Mouse (Mus musculus) spleen, adult 18-20 months (tissue): ENCODE data around the gene Lgals12.

Source experiments
- DNase-seq, 2 experiments: peaks; one replicate each; pipeline ENCODE4 v3.0.0; 2022; ENCODE audit warnings: mixed read lengths in 2 of 2

The Lgals12 gene

DNA sequence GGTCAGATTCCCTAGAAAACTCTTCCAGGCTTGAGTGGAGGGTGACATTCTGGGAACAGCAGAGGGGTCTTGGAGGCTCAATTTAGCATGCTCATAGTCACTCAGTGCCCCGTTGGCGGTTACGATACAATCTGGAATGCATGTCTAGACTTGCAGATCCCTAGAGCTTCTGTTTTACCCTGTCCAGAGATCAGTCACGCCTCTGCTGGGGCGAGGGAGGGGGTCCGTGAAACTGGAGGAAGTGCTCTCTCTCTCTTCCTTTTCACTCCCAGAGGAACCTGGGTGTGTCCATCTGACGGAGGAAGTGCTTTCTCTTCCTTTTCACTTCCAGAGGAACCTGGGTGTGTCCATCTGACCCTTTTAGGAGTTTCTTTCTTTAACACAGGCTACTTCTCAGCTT is 23.9 kb downstream of the Lgals12 start:
- DNase-seq: no peak

DNA sequence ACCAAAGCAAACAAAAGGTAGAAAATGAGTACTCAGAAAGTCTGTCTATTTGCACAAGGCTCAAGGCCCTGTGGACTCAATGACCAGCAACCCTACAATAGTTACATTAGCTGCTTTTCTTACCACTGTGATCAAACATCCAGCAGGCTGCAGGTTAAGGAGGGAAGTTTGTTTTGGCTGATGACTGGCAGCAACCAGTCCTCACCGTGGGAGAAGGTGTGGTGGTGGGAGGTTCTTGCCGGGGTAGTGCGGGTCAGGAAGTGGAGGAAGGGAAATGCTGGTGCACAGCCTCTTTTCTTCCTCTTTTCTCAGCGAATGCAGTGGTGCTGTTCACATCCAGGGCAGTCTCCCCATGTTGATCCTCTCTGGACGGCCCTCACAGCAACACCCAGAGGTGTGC is 26.0 kb downstream of the Lgals12 start:
- DNase-seq: no peak

DNA sequence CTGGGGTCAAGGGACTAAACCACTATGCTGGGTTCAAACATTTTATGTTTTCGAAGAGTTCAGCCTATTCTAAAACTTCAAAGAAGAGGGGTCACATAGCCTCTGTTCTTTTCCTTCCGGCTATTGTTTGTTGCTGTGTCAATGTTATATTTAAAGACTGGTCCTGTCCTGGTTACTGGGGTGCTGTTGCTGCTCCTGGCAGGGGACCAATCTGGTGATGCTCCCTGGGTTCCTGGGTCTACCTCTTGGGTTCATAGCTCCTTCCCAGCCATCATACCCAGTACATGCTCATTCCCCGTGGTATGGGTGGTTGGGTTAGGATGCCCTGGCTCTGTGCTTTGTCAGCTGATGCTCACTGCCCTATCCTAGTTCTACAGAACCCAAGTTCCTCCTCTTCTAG is 29.3 kb downstream of the Lgals12 start:
- DNase-seq: no peak

DNA sequence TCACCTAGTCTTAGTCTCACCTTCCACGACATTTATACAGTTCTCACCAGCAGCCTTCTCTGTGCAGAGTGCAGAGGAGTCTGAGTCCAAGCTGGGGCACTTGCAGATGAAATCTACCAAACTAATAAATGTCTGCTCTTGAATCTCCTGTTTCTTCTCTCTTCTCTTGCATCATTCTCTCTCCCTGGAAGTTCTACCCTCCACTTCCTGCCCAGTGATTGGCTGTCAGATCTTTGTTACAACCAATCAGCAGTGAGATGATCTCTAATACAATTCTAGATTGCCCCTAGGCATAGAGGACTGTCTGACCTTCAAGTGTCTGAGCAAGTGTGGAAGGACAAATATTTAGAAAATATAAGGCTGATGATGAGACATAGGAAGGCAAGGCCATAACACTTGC is 30.8 kb downstream of the Lgals12 start:
- no peak for DNase-seq

DNA sequence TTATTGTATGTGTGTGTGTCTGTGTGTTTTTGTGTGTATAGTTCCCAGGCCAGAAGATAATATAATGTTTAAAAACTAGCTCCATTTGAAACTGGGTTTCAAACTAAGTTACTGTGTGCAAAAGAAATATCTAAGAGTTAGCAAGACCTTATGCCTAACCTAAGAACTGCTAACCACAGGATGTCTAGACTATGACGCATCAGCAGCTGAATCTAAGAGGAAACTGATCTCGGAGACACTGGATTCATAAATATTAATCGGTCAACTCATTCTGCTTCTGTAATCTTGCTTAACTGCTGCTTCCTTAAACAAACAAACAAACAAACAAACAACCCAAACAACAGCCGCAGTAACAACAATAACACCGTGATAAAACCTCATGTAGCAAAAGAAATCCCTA is 37.3 kb downstream of the Lgals12 start:
- DNase-seq: no peak

DNA sequence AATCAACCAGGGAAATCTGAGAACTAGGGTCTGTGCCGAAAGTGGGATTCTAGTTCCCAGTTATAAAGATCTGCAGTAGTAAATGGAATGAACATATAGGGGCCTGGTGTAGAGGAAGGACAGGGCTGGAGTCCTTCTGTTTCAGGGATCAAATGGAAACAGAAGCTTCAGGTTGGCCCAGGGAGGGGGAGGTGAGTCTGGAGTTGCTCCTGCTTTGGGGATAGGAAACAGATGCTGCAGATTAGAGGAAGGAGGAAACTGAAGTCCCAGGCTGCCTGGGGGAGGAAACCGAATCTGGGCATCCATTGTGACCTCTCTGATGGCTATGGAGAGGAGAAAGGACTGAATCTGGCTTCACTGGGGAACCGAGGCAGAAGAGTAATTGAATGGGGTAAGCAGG is 38.6 kb downstream of the Lgals12 start:
- DNase-seq: no peak

DNA sequence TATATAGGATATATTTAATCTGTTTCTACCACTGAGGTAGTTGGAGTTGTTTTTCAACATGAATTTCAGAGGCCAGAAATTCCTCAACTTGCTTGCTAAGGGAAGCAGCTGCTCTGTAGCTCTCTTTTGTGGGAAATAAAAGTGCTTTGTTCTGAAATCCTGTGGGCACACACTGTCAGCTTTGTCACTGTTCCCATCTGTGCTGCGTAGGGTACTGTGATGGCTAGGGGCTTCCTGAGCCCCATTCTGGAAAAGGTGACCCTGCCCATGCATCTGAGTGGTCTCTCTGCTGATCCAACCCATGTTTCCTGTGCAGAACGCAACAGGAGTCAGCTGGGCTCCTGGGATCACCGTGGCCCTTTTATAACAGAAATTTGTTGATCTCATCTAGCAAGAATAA is 40.2 kb downstream of the Lgals12 start:
- no peak for DNase-seq

DNA sequence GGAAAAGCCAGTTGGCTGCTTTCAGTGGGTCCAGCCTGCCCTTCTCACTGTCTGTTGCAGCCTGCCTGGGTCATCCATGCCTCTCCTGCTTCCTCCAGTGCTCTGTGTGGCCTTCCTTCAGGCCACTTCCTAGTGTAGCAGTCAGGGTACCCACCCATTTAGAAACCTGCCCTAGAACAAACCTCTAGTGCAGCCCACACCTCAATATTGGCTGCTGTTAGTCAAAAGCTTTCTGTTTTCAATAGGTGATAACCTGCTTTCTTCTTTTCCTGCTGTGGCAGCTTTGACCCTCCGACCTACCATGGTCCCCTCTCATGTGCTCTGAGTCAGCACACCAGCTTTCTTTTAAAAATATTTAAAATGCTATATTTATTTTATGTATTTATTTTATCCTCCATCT is 42.5 kb downstream of the Lgals12 start:
- no peak for DNase-seq

DNA sequence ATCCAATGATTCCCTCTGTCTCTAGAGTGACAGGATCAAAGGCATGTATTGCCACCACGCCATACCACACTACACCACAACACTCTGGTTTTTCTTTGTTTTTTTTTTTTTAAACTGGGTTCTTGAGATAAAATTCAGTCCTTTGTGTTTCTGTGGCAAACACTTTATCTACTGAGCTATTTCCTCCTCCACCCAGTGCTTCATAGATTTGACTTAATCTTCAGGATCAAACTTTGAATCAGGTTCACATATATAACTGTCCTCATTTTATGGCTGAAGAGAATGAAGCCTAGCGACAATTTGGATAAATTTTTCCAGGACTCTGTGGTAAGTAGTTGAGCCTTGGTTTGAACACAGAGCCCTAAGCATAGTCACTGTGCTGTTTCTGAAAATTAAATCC is 43.3 kb downstream of the Lgals12 start:
- no peak for DNase-seq

DNA sequence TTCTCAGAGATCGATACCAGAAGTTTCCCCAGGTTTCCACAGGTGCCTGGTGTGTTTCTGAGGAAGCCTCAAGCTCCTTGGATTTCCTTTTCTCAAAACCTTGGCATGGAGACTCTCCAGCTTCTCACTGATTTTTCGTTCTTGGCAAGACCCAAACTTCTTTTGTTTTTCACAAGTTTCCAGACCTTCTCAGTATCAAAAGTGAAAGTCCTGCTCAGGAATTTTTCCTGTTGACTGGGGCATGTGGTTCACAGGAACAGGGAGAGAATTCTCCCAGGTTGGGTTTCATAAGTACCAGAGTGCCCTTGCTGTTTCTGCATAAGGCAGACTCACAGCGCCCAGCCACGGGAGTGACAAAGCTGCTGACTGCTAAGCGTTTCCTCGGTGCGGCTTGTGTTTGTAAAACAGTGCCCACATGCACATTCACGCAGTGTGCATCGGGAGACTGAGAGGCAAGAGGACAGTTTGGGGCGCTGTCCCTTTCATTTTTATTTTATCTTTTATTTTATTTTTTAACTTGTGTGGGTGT is 44.3 kb downstream of the Lgals12 start:
- no peak for DNase-seq

DNA sequence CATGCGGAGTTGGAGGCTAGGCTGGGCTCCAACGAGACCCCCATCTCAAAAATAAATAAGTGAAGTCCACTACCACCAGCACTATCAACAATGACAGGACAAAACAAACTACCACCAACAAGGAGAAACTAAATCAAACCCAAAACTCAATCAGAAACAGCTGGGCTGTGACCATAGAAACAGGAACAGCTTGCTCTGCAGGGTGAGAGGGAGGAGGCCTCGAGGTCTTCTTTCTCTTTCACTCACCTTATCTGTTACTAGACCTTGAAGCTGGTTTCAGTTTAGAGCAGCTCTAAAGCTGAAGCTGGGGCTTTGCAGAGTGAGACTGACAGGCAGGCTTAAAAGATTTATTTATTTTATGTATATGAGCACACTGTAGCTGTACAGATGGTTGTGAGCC is 45.5 kb downstream of the Lgals12 start:
- DNase-seq: no peak

DNA sequence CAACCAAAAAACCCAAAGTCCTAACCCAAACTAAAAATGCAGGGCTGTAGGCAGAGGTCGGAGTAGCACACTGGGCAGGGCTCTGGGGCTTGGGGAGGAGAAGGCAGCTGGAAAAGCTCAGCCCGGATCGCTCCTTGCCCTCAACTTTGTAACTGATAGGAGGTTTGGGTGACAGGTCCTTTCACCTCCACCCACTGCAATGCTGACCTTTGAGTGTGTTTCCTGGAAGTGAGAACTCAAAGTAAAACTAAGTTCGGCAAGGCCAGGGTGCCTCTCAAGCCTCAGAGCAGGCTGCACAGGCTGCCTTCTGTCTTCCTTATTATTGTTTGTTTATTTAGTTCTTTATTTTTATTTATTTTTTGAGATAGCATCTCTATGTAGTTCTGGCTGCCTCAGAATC is 47.0 kb downstream of the Lgals12 start:
- DNase-seq: no peak

DNA sequence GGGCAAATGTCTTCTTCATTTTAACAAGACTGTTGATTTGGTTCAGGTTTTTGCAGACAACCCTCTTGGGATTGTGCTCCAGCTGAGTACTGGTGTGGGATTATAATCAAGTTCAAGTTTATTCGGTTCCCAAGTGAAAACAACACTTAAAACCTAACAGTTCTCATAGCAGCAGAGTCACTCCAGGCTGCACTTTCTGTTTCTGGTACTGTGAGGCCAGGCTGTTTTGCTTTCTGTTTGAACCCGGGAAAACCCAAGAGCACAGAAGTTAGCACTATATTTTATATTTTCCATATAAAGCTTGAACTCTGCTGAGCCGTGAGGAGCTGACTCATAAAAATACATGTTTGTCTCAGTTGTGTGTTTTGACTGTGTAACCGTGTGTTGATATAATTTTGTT is 48.3 kb downstream of the Lgals12 start:
- DNase-seq: no peak

DNA sequence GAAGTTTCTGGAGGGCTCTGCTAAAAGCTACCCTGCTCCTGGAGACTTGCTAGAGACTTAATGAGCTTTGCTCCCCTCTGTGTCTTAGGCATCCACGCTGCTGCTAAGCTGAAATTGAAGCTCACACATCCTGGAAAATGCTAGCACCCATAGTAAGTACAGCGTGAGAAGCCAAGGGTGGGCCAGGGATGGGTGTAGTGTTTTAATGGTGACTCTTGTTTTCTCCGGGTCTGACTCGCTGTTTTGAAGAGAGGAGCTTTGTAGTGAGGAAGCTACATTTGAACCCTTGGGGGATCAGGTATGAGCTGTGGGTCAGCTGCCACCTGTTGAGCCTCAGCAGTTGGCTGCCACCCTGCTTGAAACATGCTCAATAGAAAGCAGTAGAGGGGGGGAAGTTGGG is 49.1 kb downstream of the Lgals12 start:
- peak in 1 of 2 experiments; percentile 16 for DNase-seq

DNA sequence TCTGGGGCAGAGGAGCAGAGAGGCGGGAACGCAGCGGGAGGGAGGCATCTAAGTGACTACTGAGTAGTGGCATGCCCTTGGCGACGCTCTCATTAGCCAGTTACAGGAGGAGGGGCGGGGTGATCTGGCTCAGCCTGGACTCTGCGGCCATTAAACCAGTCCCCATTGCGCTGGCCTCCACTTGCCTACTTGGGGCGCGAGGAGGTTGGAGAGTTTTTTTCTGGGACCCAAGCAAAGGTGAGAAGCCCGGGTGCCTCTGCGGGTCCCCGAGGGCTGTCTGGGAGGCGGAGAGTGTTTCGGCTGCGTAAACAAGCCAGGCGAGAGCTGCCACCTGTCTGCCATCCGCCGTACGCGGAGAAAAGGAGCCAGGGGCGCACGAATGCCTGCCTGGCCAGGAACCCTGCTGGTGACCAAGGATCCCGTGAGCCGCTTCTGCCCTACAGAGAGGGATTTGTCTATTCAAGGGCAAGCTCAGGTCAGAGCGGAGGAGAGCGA is 49.6 kb downstream of the Lgals12 start, which contains the start of gene Pla2g16:
TSS of gene Pla2g16 (plus strand) at position 132 of the 495 bp plus-strand sequence.
- DNase-seq: peak; percentile 39 to 62

DNA sequence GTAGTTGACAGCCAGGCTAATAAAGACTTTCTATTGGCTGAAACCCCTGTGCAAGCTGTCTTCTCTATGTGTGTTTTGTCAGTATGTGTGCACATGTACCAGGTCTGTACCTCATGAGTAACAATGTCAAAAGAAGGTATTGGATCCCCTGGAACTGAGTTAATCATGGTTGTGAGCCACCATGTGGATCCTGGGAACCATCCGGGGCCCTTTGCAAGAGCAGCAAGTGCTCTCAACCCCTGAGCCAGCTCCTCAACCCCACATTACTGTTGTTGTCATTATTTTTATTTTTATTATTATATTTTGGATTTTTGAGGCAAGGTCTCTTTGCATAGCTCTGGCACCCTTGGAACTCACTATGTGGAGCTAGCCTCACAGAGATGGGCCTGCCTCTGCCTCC is 50.4 kb downstream of the Lgals12 start:
- no peak for DNase-seq

DNA sequence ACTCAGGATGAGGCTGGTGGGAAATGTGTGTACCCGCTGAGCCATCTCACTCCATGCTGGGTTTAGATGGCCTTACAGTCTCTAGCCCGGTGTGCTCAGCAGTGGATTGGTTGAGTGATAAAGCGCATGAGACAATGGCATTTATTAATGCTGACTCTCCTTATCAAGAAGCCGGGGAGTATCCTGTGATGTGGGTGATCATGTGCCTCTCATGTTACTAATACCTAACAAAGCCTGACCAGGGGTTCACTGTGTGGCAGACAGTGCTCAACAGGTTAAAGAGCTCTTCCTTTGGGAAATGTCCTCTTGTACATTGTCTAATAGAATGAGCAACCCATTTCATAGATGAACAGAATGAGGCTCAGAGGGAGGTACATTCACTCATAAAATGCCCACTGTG is 52.1 kb downstream of the Lgals12 start:
- DNase-seq: no peak

DNA sequence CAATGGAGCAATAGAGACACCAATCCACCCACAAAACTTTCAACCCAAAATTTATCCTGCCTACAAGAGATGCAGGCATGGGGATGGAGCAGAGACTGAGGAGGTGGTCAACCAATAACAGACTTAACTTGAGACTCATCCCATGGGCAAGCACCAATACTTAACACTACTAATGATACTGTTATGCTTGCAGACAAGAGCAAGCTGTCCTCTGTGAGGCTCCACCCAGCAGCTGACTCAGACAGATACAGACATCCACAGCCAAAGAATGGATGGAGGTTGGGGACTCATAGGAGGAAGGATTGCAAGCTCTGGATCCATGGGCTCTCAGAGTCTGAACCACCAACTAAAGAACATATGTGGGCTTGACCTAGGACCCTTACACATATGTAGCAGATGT is 53.6 kb downstream of the Lgals12 start:
- no peak for DNase-seq

DNA sequence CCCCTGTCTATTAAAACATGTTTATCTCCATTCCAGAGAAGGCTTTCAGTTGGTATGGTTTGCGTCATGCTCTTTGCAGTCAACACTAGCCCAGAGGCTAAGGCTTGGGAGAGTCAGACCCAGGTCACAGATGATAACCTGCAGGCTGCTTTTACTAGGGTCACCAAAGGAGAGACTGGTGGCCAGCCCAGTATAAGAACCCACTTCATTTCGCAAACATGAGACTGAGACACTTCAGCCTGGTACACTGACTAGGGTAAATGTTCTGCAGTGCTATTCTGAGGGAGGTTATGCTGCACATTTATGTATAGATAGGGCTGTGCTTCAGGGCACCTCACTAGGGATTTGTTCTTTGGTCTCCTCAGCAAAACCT is 54.7 kb downstream of the Lgals12 start:
- no peak for DNase-seq

DNA sequence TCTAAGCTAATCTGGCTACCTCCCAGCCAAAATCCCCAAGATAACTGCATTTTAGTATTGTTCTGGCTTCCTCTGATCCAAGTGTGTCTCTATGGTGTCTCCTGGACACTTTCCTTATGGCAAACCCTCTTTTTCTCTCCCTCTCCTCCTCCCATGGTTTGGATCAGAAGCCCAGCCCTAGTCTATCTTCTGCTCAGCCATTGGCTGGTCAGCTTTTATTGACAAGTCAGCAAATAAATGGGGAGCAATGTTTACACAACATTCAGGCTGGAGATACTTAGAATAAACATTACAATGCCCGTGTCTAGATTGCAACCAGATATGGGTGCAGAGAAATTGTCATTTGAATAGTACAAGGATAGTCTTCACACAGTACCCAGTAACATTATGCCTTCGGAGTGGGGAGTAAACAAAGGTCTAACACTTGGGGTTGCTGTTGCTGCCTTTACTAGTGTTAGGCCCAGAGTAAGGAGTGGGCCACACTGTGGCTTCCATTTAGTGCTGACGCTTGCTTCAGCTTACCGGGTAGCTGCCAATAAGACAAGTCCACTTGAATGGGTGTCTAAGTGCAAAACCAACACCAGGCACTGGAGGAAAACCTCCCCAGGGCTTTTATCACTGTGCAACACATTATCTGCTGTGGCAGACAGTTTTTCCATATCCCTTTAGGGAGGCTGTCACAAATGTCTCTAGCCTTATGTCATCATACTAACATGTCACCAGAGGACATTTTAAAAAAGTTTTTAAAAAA is 55.3 kb downstream of the Lgals12 start:
- no peak for DNase-seq

DNA sequence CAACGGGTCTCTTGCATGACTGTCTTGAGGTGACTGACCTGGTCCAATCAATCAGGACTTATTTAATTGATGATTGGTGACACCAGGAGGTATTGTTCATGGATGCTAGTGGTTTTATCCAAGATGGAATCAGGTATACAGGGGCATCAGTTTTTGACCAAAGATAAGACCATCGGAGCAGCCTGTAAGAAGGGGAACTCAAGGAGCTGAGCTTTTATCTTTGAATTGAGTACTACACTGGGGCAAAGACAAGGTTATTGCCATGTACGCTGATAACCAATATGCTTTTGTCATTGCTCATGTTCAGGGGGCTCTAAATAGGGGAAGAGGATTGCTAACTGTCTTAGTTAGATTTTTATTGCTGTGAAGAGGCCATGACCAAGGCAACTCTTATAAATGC is 58.1 kb downstream of the Lgals12 start:
- DNase-seq: no peak
